Mouse (Mus musculus) A20 (cell line): ENCODE results near the gene Lrrc47.
A peak's percentile ranks its signal among the peaks of the same experiment; 100 is the strongest.

Experiments used
- DNase-seq: peaks from one replicate; pipeline ENCODE4 v3.0.0-alpha.2; 2011; ENCODE audit warnings: low read depth, low spot score

Gene Lrrc47

GRCm38 (mm10) chr4:154011646-154012089 is at the start of gene Lrrc47:
Gene Lrrc47, plus strand, starts transcription at chr4:154011731.
- DNase-seq = peak; percentile 88

DNA sequence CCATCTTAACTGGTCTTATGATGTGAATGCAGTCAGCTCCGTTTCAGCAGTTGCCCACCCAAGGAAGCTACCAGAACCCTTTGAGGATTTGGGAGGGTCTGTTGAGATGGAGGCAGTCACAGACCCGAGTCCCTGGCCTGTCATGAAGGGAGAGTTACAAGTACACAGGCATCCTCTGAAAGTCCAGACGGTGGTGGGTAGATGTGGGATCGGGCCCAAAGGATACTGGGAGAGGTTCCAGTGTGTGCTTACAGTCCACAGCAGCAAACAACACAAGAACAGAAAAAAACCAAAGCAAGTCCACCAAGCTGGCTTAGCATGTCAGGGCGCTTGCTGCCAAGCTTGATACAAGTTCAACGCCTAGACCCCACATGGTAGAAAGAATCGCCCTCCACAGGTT is 48.9 kb upstream of the Lrrc47 start:
- no peak for DNase-seq

GRCm38 (mm10) chr4:153966651-153967050 is 44.9 kb upstream of the Lrrc47 start:
- no peak for DNase-seq

GRCm38 (mm10) chr4:153967556-153967955 is 44.0 kb upstream of the Lrrc47 start:
- peak; percentile 74 for DNase-seq

DNA sequence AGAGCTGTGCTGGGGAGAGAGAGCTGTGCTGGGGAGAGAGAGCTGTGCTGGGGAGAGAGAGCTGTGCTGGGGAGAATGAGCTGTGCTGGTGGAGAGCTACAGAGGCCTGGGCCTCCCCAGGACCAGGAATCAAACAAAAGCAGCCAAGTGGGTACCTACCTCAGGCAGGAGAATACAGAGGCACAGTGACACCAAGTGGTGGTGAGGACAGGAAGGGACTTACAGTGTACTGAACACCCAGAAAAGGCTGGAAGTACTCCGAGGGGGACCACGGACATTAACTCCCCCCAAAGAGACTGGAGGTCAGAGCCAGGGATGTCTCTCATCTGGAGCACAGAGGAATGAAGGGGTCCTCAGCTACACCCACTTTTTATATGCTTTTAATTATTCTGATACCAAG is 43.5 kb upstream of the Lrrc47 start:
- DNase-seq = peak; percentile 40

DNA sequence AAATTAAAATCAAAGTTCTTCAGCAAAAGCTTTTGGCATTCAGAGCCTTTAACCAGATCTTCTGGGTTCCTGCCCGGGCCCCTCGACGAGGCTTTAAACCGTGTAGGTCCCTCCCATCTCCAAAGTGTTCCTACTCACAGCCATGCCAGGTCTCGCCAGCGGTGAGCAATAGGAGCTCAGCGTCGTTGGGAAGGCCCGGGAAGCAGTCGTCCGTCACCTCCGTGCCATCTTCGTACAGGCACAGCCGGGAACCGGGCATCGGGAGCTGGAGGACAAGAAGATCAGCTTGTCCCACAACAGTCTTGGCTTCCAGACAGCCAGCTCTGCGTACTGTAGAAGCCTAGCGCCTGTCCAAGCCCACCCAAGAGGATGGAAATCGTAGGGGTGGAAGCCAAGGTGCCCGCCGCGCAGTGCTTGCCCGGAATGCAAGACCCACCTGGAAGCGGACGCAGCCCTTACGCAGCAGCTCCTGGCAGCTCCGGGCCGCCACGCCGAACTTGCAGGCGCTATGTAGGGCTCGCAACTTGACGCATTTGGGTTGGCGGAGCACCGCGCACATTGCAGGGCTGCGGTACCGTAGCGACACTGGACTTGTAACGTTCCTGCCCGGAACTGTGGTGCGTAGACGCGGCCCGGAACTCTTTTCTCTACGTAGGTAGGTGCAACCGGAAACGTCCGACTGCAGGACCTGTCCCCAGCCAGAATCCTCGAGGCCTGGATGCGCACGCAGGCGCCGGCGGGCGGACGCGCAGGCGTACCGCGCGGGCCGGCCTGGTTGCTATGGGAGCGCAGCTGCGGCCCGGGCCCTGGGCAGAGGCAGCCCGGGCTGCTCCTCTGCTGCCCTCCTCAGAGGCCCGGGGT is 36.9 kb upstream of the Lrrc47 start, which contains the start of the genes Dffb and Cep104:
TSS of gene Dffb (minus strand) at position 696 of the 861 bp plus-strand sequence.
TSS of gene Cep104 (plus strand) at position 764 of the 861 bp plus-strand sequence.
- peak; percentile 95 for DNase-seq

DNA sequence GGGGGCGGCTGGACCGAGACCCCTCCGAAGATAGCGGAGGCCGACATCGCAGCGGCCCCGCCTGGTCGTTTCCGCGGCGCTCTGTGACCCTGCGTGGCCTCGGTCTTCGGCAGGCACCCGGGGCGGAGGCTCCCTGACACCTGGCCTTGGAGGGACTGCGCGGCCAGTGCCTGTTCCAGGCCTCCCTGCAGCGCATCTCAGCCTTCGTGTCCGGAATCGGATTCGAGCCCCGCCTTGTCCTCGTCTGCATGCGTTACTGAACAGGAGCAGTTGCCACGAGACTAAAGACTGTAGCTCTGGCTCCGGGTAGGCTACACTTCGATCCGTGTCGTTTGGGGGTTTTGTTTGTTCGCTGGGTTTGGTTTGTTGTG is 36.3 kb upstream of the Lrrc47 start:
- DNase-seq = no peak

DNA sequence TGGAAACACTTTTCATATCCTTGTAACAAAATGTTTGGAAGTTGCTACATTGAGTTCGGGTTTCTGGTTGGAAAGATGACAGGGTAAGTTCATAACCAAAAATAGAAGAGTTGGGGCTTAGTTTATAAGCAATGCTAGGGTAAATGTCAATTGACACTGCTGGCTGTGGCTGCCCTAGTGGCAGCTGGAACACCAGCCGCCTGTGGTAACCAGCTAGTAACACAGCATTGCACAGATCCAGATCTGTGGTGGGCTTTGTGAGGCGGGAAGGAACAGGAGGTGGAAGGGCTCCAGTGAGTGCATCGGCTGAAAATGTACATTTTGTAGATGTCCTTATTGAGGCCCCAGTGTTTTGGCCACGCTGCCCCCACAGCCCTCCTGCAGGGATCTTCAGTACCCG is 35.8 kb upstream of the Lrrc47 start:
- peak; percentile 44 for DNase-seq

DNA sequence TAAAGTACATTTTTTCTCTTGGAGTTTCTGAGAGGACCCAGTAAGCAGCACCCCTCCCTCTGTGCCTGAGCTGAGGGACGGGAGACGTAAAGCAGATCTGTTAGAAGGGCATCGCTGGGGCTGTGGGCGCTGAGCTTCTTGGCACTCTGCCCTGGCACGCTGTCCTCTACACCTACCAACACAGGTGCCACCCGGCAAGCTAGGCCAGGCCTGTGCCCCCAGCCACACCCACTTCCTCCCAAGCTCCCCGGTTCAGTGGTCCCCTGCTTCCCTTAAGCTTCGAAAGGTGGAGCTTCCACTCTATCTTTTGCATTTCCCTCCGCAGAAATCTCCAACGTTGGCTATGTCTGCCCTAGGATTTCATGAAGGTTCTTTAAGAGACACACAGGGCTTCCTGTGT is 32.3 kb upstream of the Lrrc47 start:
- peak; percentile 71 for DNase-seq

DNA sequence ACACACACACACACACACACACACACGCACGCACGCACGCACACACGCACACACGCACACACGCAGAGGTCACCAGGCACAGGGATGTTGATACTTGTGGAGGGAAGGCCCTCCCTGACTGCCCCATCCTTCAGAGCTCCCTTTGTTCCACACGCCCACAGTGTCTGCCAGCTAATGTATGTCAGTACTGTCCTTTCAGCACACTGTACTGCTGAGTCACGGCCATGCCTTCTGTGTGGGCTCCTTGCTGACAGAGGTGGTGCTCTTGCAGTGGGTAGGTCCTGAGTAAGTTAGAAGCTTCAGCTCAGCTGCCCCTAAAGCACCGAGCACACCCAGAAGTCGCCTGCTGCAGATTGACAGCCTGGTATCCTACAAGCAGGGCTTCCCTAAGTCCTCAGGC is 31.1 kb upstream of the Lrrc47 start:
- no peak for DNase-seq

- DNase-seq = no peak
These were observed 18.8 kb upstream of the Lrrc47 start for GRCm38 (mm10) chr4:153992715-153993114.

GRCm38 (mm10) chr4:153993505-153993904 is 18.0 kb upstream of the Lrrc47 start:
- no peak for DNase-seq

DNA sequence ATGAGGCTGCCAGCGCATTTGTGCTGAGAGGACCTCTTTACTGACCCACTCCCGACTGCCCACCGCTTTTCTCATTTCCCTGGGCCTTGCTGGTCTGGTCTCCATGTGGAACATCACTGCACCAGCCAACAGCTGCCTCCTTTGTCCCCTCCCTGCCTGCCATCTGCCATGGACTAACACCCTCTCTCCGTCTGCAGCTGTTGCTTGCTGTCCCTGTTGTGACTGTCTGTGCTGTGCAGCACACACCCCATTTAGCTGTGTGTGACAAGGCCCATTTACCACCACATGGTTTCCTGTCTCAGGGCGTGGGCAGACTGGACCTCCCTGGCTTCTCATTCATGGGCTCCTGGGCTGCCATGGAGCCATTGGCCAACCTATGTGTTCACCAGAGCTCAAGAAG is 6.0 kb upstream of the Lrrc47 start:
- DNase-seq = no peak

DNA sequence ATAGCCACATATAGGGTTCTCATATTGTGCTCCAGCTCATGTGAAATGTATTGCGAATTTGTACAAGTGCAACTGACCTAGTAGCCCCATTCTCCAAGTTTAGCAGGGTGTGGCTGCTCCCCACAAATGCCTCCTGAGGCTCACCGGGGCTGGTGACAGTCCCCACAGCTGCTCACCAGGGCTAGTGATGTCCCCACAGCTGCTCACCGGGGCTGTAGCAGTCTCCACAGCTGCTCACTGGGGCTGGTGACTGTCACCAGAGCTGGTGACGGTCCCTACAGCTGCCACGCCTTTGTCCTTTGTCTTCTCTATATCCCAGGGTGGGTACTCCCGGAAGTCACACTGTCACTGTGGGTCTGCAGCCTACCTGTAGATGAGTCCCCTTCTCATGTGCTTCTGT is 5.3 kb upstream of the Lrrc47 start:
- DNase-seq = no peak

DNA sequence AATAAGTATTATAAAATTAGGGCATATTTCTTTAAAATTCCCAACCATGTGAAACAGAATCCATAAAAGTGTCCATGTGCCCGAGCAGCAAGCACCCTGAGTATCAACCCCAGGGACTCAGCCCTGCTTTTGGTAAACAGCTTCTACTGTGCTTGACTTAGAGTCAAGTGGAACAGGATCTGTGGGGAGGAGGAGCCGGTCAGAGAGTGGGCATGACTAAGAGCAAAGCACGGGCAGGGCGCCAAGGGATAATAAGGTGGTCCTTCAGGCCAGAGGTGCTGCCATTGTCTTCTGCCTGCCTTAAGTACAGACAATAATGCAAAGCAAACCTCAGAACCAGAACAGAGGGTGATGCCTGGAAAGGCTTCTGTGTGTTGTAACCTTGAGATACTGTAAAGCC is 3.8 kb upstream of the Lrrc47 start:
- DNase-seq = no peak

DNA sequence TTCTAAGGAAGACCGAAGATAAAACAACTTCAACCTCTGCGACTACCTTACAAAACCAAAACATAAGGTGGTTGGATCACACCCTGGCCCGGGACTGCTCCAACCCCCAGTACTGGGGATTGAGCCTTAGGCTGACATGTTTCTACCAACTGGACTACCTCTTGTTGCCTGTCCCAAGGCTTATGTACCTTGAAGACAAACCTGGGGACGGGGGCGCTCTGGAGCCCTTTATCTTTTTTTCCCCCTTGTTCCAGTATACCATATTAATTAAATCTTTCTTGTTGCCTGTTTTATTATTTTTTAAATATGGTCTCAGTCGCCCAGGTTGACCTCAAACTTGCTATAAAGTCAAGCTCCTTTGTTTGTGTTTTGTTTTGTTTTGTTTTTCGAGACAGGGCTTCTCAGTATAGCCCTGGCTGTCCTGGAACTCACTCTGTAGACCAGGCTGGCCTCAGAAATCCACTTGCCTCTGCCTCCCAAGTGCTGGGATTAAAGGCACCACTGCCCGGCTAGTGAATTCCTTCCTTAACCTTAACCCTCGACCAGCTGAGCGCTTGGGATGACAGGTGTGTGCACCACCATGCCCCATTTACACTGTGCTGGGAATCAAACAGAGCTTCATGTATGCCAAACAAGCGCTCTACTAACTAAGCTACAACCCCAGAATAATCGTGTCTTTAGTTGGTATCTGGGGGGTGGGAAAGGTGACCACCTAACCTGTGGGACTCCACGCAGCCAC is 455 bp upstream of the Lrrc47 start:
- peak; percentile 61 for DNase-seq

DNA sequence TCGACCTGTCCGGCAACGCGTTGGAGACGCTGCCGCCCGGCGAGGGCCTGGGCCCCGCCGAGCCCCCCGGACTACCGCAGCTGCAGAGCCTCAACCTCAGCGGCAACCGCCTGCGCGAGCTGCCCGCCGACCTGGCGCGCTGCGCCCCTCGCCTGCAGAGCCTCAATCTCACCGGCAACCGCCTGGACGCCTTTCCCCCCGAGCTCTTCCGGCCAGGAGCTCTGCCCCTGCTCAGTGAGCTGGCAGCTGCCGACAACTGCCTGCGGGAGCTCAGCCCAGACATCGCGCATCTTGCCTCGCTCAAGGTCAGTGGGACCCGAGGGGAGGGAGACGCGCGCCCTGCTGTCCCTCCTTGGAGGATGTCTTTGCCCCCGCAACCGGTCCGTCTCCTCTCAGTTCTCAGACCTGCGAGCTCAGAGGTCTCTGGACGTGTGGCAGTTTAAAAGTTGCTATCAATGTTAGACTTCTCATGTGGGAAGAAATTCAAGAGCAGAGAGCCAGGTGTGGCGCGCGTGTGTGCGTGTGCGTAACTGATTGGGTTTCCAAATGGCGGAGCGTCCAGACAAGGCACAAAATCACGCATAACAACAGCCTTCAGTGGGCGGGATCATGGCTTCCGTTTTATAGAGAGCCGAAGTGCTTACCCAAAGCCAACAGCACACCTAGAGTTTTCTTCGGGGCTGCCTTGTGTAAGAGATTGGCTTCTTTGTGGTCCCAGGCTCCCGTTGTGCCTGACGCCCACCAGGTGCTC is 776 bp downstream of the Lrrc47 start:
- peak; percentile 50 for DNase-seq

DNA sequence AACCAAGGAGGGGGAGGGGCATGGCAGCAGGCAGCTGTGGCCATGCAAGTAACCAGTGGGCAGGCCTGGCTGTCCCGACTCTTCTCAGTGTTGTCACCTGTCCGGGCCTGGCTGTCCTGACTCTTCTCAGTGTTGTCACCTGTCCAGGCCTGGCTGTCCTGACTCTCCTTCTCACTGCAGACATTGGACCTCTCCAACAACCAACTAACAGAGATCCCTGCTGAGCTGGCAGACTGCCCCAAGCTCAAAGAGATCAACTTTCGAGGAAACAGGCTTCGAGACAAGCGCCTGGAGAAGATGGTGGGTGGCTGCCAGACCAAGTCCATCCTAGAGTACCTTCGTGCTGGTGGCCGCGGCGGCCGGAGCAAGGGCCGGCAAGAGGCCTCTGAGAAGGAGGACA is 3.9 kb downstream of the Lrrc47 start:
- DNase-seq = no peak

GRCm38 (mm10) chr4:154019571-154019970 is 8.0 kb downstream of the Lrrc47 start:
- DNase-seq = peak; percentile 22

- no peak for DNase-seq
These were observed 9.9 kb downstream of the Lrrc47 start for GRCm38 (mm10) chr4:154021432-154021831.

- no peak for DNase-seq
These were observed 10.9 kb downstream of the Lrrc47 start for GRCm38 (mm10) chr4:154022407-154022806.

DNA sequence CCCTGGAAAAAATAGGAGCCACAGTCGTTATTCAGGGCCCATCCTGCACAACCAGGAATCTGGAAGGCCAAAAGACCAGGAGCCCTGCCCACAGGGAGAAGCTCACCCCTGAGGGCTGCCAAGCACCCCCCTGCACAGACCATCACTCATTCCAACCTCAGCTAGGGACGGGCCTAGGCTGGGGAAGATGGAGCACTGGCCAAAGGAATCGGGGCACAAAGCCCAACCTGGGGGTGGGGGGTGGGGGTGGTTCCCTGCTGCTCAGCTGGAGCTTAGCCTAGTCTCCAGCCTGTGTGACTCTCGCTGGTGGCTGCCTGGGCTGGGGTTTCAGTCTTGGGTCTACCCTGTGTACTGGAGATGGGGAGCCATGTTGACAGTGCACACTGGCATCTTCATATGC is 11.3 kb downstream of the Lrrc47 start:
- no peak for DNase-seq
